Mouse (Mus musculus) lung, embryonic 16.5 days (tissue): ENCODE measurements around the gene Tpr. TPM values are rescaled to one million over a fixed set of nuclear protein-coding genes. Genes with fewer than 3 reads are reported as not detected.

ENCODE experiments used
- ATAC-seq: fragments of 200-750 bp; cut with Nextera tagmentation; 2 replicates; pipeline ENCODE4 v1.8.0; 2017; ENCODE audit warnings: low read depth, mild to moderate bottlenecking, moderate library complexity
- H3K27ac ChIP-seq: fragments of 300-500 bp; sonication (generic); 2 replicates; pipeline ENCODE4 v1.5.1; 2014; ENCODE audit warnings: mild to moderate bottlenecking, control low read depth, low read length
- H3K27me3 ChIP-seq: fragments of 300-500 bp; sonication (generic); 2 replicates; pipeline ENCODE4 v1.6.1; 2014; ENCODE audit warnings: low read depth, low read length, mixed read lengths; ENCODE audit not compliant: control insufficient read depth, insufficient read depth
- H3K36me3 ChIP-seq: fragments of 300-500 bp; sonication (generic); 2 replicates; pipeline ENCODE4 v1.6.1; 2014; ENCODE audit warnings: low read length; ENCODE audit not compliant: control insufficient read depth, insufficient read depth
- H3K4me1 ChIP-seq: fragments of 300-500 bp; sonication (generic); replicated peaks from 2 replicates; pipeline ENCODE4 v1.6.1; 2014; ENCODE audit warnings: low read length, mixed read lengths; ENCODE audit not compliant: control insufficient read depth, insufficient read depth
- H3K4me2 ChIP-seq: fragments of 300-500 bp; sonication (generic); 2 replicates; pipeline ENCODE4 v1.6.1; 2014; ENCODE audit warnings: low read depth, low read length, control low read depth
- H3K4me3 ChIP-seq: fragments of 300-500 bp; sonication (generic); 2 replicates; pipeline ENCODE4 v1.5.1; 2014; ENCODE audit warnings: mild to moderate bottlenecking, low read length, control low read depth
- H3K9ac ChIP-seq: fragments of 300-500 bp; sonication (generic); 2 replicates; pipeline ENCODE4 v1.6.1; 2014; ENCODE audit warnings: low read length, control low read depth
- H3K9me3 ChIP-seq: fragments of 300-500 bp; sonication (generic); 2 replicates; pipeline ENCODE4 v1.6.1; 2016; ENCODE audit warnings: low read length; ENCODE audit not compliant: control insufficient read depth
- WGBS: fragments of 180-500 bp; shearing (Covaris S2); extraction: QIAGEN DNeasy Blood & Tissue Kit; methylation state at CpG from one replicate; pipeline ENCODE4 v1.1.7; 2014; 5-methylcytosine and 5-hydroxymethylcytosine counted together
- polyA plus RNA-seq: library from polyadenylated mRNA; unstranded; fragments of >200 nt; fragmentation: Nextera tagmentation; extraction: Ambion mirVana; gene quantifications from 2 replicates; pipeline ENCODE4 v1.2.1, GENCODE M21; 2015

Tpr gene
- polyA plus RNA-seq, 1 experiment from 2014 or later: 157 TPM

GRCm38 (mm10) chr1:150438641-150439040 is 46.0 kb downstream of the Tpr start:
- Histone ChIP-seq H3K36me3 (peaks cover 50% of the 10 kb centered on the region), H3K9me3 (no peaks in the 10 kb centered on the region), H3K4me1 (no peaks in the 10 kb centered on the region), H3K9ac (no peak overlapping the region), H3K27ac (no peak overlapping the region), H3K4me2 (no peak overlapping the region), H3K27me3 (no peaks in the 10 kb centered on the region), H3K4me3 (no peak overlapping the region)
- ATAC-seq: no peak
- WGBS: 88% methylated on average over 3 of the region's 3 CpGs

GRCm38 (mm10) chr1:150441731-150442130 is 49.1 kb downstream of the Tpr start:
- Histone ChIP-seq H3K4me1 (no peaks in the 10 kb centered on the region), H3K4me2 (no peak overlapping the region), H3K4me3 (no peak overlapping the region), H3K9me3 (no peaks in the 10 kb centered on the region), H3K9ac (no peak overlapping the region), H3K27ac (no peak overlapping the region), H3K36me3 (peaks cover 50% of the 10 kb centered on the region), H3K27me3 (no peaks in the 10 kb centered on the region)
- WGBS: 70% methylated on average over 4 of the region's 4 CpGs
- no peak for ATAC-seq

- Histone ChIP-seq H3K36me3 (no peaks in the 10 kb centered on the region), H3K4me1 (no peaks in the 10 kb centered on the region), H3K4me3 (no peak overlapping the region), H3K27ac (no peak overlapping the region), H3K4me2 (no peak overlapping the region), H3K27me3 (no peaks in the 10 kb centered on the region), H3K9ac (no peak overlapping the region), H3K9me3 (no peaks in the 10 kb centered on the region)
- WGBS: 45% methylated on average over 5 of the region's 5 CpGs
- no peak for ATAC-seq
These were observed 66.3 kb downstream of the Tpr start for GRCm38 (mm10) chr1:150458977-150459376.

GRCm38 (mm10) chr1:150459599-150459998 is 67.0 kb downstream of the Tpr start:
- Histone ChIP-seq H3K36me3 (no peaks in the 10 kb centered on the region), H3K4me1 (no peaks in the 10 kb centered on the region), H3K4me3 (no peak overlapping the region), H3K4me2 (no peak overlapping the region), H3K27ac (no peak overlapping the region), H3K27me3 (no peaks in the 10 kb centered on the region), H3K9ac (no peak overlapping the region), H3K9me3 (no peaks in the 10 kb centered on the region)
- WGBS: 69% methylated on average over 3 of the region's 3 CpGs
- no peak for ATAC-seq

- no peak for ATAC-seq
- H3K4me2 ChIP-seq: no peak overlapping the region
- H3K4me1 ChIP-seq: no peaks in the 10 kb centered on the region
- H3K9me3 ChIP-seq: no peaks in the 10 kb centered on the region
- WGBS: 25% methylated on average over 7 of the region's 7 CpGs
- no peaks in the 10 kb centered on the region for H3K27me3 ChIP-seq
- no peak overlapping the region for H3K4me3 ChIP-seq
- H3K27ac ChIP-seq: no peak overlapping the region
- H3K9ac ChIP-seq: no peak overlapping the region
- H3K36me3 ChIP-seq: no peaks in the 10 kb centered on the region
These were observed 68.0 kb downstream of the Tpr start for GRCm38 (mm10) chr1:150460595-150460994.

GRCm38 (mm10) chr1:150463068-150463467 is 70.4 kb downstream of the Tpr start:
- Histone ChIP-seq H3K9me3 (no peaks in the 10 kb centered on the region), H3K4me2 (no peak overlapping the region), H3K27ac (no peak overlapping the region), H3K36me3 (no peaks in the 10 kb centered on the region), H3K4me3 (no peak overlapping the region), H3K27me3 (no peaks in the 10 kb centered on the region), H3K9ac (no peak overlapping the region), H3K4me1 (no peaks in the 10 kb centered on the region)
- ATAC-seq: no peak
- WGBS: 49% methylated on average over 5 of the region's 5 CpGs

GRCm38 (mm10) chr1:150463691-150464090 is 71.1 kb downstream of the Tpr start:
- WGBS: 72% methylated on average over 4 of the region's 4 CpGs
- no peaks in the 10 kb centered on the region for H3K36me3 ChIP-seq

GRCm38 (mm10) chr1:150465364-150465763 is 72.7 kb downstream of the Tpr start:
- H3K4me1 ChIP-seq: no peaks in the 10 kb centered on the region
- H3K27me3 ChIP-seq: no peaks in the 10 kb centered on the region
- H3K9ac ChIP-seq: no peak overlapping the region
- H3K36me3 ChIP-seq: no peaks in the 10 kb centered on the region
- no peak overlapping the region for H3K27ac ChIP-seq
- no peak overlapping the region for H3K4me2 ChIP-seq
- H3K9me3 ChIP-seq: no peaks in the 10 kb centered on the region
- ATAC-seq: no peak
- no peak overlapping the region for H3K4me3 ChIP-seq
- 73% methylated on average over 10 of the region's 10 CpGs for WGBS

More at GRCm38 (mm10) chr1:150463691-150464090, 71.1 kb downstream of the Tpr start:
- H3K4me3 ChIP-seq: no peak overlapping the region
- no peaks in the 10 kb centered on the region for H3K27me3 ChIP-seq
- H3K27ac ChIP-seq: no peak overlapping the region
- no peak overlapping the region for H3K4me2 ChIP-seq
- no peaks in the 10 kb centered on the region for H3K4me1 ChIP-seq
- H3K9ac ChIP-seq: no peak overlapping the region
- H3K9me3 ChIP-seq: no peaks in the 10 kb centered on the region
- ATAC-seq: no peak

GRCm38 (mm10) chr1:150466132-150466531 is 73.5 kb downstream of the Tpr start, which contains the start of gene Prg4:
Gene Prg4 (minus strand): TSS chr1:150466165.
- WGBS: 67% methylated on average over 3 of the region's 3 CpGs
- no peak for ATAC-seq
- Histone ChIP-seq H3K4me2 (no peak within 1 kb of the TSS), H3K9me3 (no peaks in the 10 kb centered on the region), H3K27ac (no peak within 1 kb of the TSS), H3K27me3 (no peaks in the 10 kb centered on the region), H3K4me3 (no peak within 1 kb of the TSS), H3K9ac (no peak within 1 kb of the TSS), H3K36me3 (no peaks in the 10 kb centered on the region), H3K4me1 (no peaks in the 10 kb centered on the region)

GRCm38 (mm10) chr1:150469992-150470391 is 77.4 kb downstream of the Tpr start:
- ATAC-seq: no peak
- Histone ChIP-seq H3K27ac (no peak overlapping the region), H3K4me1 (no peaks in the 10 kb centered on the region), H3K27me3 (no peaks in the 10 kb centered on the region), H3K4me3 (no peak overlapping the region), H3K9me3 (no peaks in the 10 kb centered on the region), H3K36me3 (no peaks in the 10 kb centered on the region), H3K4me2 (no peak overlapping the region), H3K9ac (no peak overlapping the region)
- 73% methylated on average over 3 of the region's 3 CpGs for WGBS
